Mouse (Mus musculus): ENCODE results near the gene Hnrnpa1.

The Hnrnpa1 gene

DNA sequence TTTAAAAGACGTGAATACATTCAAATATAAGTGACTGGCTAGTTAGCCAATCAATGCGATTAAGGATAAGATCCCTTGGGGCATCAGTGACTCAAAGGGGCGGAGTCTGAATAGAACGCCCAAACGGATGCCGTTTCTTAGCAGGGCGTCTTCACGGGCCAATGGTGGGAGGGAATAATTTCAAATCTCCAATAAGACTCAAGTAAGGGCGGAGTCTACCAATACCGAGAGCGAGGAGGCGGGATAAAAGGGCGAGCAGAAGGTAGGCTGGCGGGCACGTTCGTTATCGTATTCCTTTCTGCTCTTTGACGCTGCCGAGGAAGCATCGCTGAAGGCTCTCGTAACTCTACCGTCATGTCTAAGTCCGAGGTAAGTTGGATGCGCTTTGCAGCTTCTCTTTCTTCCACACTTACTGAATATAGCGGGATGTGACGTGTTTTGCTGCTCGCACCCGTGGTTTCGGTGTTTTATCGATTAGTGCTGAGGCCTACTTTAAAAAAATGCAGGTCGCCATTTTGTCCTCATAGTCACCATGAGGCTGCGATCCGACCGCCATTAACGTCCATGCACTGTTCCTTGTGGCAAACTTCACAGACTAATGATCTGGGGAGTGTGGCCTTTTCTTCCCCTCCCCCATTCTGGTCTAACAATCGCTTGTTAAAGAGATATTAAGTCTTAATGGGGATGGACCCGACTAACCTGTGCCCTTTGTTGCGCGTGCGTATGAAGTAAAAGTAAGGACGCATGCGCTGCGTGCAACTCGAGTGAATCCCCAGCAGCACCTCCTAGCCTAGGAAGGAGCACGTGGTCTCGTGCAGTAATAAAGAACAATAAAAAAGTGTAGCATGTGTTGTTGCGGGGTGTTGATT, at the start of gene Hnrnpa1:
Gene Hnrnpa1, plus strand, starts transcription at position 273 of the 869 bp plus-strand sequence.
- DNase-seq (ENCODE audit: extremely low spot score, low spot score), result peak; percentile 89

DNA sequence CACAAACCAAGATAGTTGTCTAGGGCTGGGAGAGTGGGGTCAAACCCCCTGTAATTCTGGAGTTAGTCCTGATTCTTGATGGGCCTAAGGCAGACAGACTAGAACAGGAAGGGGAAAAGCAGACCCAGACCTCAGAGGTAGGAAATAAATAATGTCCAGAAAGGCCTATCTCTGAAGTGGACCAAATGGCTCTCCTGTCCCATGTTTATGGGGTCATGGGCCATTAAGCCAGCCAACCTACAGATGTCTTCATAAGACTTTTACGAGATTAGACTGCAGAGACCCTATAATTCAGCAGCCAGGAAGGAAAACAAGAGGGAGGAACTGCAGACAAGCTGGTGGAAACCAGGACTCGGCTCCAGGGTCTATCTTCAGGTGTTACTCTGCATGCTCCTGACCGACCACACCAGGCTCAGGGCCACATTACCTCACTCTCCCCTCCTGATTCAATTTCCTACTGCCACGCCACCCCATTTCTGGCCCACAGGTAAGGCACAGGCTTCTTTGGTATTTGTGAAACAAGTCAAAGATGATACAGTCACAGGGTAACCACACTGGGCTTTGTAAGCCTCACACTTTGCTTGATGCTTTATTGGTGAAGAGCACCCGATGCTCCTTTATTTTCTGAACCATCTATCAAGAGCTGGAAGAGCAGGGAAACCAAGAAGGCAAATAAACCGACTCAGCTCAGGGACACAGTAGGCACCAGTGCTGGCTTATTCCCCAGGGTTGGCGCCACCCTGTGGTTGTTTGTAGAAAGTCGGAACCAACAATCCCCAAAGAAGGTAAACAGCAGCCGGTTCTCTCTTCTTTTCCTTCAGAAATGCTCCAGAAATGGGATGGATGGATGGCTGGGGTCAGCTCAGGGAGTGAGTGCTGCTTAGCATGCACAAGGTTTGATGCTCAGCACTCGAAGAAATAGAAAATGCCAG, 49.4 kb upstream of the Hnrnpa1 start:
- peak; percentile 36 for DNase-seq (ENCODE audit: extremely low spot score, low spot score)

DNA sequence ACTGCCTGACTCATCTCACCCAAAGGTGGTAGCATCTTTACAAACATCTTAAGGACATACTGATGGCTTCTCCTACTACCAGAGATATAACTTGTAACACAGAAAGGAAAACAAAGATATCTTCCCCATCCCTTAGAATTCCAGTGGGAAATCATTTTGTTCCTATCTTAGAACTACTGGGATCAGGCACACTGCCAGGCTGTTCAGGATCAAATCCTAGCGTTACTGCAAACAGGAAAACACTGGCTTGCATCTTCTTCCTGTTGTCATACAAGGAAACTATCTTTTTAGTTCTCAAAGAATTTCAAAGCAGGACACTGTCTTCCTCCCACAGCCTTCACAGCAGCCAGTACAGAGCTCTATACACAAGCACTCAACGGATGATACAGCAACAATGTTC, 46.6 kb upstream of the Hnrnpa1 start:
- no peak for DNase-seq (ENCODE audit: extremely low spot score, low spot score)

DNA sequence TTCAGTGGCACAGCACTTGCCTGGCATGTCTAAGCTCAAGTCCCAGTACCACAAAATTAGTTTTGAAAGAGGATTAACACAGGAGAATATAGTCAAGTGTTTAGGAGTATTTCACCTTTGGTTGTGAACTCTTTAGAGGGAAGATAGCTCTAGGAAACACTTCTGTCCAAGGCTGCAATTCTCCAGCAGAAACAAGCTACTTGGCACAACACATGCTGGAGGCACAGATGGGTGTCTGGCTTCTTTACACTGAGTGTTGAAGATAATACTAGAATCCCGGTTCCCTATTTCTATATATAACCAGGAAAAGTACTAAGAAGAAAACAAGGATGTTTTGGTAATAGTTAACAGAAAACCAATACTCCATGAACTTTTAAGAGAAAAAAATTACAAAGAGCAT, 43.4 kb upstream of the Hnrnpa1 start:
- DNase-seq (ENCODE audit: extremely low spot score, low spot score), result no peak

DNA sequence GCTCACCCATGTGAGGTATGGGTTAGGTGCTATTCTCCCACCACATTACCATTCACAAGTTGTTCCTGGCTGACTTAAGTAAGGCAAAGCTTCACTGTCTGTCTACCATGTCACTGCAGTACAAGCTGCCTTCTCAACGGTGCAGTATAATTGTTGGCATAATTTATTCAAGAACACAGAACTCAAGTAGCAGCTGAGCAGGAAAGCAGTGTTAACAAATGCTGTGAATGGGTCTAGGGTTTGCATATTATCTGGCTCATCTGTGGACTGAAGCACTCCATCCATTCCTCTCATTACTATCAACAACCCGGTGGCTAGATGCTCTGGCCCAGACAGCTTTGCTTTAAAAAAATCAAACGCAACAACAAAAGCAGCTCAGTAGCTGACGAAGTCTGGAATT, 42.4 kb upstream of the Hnrnpa1 start:
- DNase-seq (ENCODE audit: extremely low spot score, low spot score), result no peak

DNA sequence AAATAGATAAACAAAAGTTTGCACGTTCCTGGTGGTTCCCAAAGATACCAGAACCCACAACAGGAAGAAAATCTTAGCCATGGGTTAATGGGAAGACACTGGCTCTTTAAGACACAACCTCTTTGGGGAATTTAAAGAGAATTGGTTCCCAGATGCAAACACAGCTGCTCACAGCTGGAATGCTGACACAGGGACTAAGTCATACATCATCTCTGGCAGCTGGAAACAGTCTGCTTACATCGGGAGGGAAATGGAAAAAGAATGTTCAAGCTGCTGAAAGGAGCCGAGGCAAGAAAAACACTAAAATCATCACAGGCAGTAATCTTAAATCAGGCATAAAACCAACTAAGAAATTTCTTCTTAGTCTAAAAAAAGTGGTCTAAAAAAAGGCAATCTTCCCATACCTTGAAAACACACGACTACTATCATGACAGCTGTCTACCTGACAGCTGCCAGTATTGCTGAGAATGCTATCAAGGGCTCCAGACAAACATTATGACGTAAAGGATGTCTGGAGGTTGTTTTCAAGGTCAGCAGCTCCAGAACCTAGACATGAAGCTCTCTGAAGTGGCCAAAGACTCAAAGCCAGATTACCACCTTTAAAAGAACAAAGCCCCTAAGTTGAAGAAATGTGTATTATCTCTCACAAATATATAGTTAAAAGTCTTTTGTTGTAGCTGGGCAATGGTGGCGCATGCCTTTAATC, 38.0 kb upstream of the Hnrnpa1 start:
- DNase-seq (ENCODE audit: extremely low spot score, low spot score), result no peak

DNA sequence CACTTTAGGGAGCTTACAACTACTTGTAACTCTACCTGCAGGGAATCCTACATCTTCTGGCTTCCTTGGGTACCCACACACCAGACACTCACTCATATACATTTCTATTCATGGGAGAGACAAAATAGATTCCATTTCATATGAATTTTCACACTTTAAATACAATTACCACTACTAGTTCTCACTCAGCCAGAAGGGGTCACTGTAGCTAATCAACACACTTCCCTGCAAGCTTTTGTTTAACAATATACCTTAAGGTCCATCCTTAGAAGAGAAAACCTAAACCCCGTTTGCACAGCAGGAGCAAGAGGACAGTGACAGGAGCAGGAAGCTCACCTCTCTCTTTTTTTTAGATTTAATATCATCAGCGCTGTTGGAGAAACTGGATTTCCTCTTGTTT, 35.1 kb upstream of the Hnrnpa1 start:
- DNase-seq (ENCODE audit: extremely low spot score, low spot score), result no peak

DNA sequence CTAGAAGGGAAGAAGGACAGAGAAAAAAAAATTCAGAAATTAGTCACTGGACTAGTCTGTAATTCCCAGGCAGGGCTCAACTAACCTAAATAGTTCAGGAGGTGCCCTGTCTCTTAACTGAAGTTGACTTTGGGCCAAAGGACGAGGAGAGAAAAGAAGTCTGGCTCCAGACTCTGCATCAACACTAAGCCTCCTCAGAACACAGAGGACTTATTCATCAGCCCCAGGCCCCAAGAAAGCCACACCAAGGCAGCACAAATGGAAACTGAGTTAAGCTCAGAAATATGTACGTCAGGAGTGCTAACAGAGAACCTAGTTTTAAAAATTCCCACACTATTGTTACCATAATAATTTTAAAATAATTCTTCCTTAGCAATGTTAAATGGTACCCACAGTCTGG, 26.1 kb upstream of the Hnrnpa1 start:
- no peak for DNase-seq (ENCODE audit: extremely low spot score, low spot score)

DNA sequence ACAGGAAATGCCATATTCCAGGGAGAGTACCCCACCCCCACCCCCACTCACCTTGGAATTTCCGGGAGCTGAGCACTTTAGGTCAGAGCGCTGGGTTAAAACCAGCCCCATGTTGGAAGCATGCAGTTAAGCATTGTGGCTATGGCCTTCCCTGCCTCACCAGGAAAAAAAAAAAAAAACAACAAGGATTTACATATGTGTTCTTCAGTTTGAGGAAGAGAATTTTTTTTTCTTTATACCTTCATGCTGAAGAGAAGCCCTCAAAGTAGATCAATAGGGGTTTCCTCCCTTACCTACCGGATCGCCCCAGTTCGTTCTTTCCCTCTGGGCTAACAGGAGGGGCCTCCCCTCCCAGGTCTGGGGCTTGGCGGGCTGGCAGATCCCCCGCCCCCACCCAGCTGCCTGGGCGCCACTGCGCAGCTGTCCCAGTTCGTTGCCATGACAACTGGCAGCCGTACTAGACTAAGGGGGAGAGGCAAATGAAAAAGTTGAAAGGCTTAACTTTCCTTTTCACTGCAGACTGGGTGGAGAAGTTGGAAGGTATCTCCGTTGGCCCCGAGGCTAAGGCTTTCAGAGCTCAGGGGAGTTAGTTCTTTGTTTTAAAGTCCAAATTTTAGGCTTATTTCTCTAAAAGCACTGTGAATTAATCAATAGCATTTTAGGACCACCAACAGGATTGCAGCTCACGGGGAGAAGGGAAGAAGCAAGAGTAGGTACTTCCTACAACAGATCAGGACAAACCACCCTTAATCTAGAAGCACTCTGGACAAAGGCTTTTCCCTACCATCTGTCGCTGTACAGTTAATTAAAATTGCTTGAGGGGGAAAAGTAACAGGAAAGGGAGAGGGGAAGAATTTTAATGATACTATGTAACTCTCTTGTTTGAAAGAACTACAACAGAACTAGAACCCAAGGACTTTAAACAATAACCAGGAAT, 25.0 kb upstream of the Hnrnpa1 start:
- DNase-seq (ENCODE audit: extremely low spot score, low spot score), result peak; percentile 92

DNA sequence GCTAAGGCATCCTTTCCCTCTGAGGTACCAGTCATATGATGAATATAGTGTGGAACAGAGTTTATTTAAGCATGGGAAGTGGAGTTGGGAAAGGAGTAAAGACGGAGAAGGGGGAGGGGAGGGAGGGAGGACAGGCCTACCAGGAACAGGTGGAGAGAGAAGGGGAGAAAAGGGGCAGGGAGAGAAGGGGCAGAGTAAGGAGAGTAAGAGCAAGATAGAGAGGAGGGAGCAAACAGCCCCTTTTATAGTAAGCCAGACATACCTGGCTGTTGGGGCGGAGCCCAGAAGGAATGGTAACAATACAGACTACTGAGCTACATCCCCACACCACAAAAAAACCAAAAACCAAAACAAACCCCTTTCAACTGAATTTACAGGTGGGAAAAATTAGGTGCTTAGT, 24.2 kb upstream of the Hnrnpa1 start:
- no peak for DNase-seq (ENCODE audit: extremely low spot score, low spot score)

DNA sequence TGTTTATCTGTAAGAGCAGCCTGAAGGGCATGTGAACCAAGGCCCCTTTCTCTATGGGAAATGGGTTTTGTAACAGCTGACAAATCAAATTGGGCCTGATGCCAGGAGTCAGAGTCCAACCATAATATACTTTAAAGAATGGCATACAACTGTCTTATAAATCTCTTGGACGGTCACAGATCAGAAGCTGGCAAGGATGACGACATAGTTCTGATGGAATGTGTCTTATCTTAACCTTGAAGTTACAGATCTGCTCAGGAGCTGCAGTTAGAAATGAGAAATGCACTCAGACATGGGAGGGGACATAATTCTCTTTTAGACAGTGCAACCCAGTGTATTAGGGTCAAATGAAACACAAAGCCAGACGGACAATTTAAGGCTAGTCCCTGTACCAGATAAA, 19.4 kb upstream of the Hnrnpa1 start:
- DNase-seq (ENCODE audit: extremely low spot score, low spot score), result no peak

DNA sequence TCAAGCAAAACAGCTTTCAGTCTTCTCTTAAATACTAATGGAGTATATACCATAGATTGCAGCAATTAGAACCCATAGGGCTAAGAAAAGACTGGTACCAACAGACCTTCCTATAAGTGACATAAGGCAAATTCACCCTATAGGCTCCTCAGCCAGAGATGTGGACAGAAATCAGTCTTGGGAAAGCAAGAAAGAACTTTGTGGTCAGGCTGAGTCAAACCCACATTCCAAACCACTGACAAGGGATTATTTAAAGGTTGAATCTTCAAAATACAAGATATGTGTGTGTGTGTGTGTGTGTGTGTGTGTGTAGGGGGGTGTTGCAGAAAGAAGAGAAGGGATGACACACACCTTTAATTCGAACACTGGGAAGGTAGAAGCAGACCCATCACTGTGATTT, 18.8 kb upstream of the Hnrnpa1 start:
- DNase-seq (ENCODE audit: extremely low spot score, low spot score), result no peak

DNA sequence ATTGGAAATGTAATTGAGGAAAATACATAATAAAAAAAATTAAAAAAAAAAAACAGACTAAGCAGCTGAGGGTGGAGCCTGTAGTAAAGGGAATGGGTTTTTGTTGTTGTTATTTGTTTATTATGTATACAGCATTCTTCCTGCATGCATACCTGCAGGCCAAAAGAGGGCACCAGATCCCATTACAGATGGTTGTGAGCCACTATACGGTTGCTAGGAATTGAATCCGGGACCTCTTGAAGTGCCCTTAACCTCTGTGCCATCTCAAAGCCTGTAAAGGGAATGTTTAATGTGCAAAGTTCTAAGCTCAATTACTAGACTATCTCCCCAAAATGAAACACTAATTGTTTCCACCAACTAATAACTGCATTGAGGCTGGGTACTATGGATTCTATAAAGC, 16.1 kb upstream of the Hnrnpa1 start:
- DNase-seq (ENCODE audit: extremely low spot score, low spot score), result no peak

DNA sequence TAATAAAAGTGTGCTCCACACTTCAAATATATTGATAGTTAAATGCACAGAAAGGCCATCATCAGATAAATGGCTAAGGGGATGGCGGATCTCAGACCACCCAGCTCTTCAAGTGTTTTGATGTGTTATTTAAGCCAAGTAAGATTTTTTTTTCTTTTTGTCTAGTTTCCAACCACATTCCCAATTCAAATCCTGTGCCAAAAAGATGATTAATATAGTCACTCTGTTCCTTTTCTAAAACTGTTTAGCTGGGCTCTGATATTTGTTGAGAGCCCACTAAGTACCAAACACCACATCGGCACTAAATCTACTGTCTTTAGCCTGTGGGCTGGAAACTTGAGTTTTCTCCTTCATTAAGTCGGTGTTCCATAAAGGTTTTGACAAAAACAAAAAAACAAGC, 13.2 kb upstream of the Hnrnpa1 start:
- no peak for DNase-seq (ENCODE audit: extremely low spot score, low spot score)

DNA sequence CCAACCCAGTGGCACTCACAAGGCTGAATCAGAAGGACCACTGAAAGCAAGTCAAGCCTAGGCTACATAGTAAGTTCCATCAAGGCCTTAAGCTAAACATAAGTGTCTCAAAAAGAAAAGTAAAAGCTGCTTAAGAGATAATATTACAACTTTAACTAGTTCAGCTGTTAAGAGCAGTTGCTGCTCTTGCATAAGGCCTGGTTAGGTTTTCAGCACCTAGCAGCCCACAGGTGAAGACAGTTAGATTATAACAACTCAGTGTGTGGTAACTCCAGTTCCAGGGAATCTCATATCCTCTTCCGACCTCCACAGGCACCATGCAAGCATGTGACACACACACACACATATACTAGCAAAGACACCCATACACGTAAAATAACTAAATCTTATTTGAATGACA, 12.7 kb upstream of the Hnrnpa1 start:
- no peak for DNase-seq (ENCODE audit: extremely low spot score, low spot score)

DNA sequence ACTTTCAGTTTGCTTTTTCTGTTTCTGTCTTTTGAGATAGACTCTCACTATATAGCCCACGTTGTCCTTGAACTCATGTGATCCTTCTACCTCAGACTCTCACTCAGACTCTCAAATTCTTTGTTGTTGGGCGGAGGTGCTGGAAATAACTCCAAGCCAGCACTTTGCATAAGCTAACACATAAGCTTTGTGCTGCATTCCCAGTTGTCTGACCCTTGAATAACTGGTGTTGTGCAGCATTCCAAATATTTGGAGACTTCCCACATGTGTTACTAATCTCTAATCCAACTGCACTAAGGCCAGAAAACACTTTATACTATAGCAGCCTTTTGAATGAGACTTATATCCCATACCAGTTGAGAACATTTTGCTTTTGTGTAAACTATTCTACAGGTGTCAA, 11.3 kb upstream of the Hnrnpa1 start:
- DNase-seq (ENCODE audit: extremely low spot score, low spot score), result no peak

DNA sequence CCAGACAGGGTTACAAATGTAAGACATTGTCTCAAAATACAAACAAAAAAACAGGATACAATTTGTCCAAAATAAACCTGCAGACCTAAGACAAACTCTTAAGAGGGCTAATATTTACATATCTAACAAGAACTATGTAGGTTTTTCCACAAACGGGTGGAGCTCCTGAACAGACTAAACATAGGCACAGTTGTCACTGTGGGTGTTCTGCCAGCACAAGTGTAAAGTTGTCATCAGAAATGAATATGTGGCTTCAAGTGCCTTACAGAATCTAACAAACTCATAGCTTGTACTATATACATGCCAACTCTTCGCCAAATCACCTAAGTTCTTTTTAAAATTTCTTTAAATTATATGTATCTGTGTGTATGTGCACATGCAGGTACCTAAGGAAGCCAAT, 7.1 kb upstream of the Hnrnpa1 start:
- DNase-seq (ENCODE audit: extremely low spot score, low spot score), result no peak

DNA sequence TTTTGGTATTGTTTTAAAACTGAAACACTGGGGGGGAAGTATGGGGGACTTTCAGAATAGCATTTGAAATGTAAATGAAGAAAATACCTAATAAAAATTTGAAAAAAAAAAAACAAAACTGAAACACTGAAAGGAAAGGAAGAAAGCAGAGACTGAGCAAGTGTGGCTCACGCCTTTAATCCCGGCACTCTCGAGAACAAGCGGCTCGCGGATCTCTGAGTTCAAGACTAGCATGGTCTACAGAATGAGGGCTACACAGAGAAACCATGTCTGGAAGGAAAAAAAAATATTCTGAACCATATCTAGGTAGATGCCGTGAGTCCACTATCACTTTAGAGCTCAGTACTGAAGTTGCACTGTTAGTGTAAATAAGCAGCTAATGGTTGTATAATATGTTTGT, 2.9 kb upstream of the Hnrnpa1 start:
- no peak for DNase-seq (ENCODE audit: extremely low spot score, low spot score)

DNA sequence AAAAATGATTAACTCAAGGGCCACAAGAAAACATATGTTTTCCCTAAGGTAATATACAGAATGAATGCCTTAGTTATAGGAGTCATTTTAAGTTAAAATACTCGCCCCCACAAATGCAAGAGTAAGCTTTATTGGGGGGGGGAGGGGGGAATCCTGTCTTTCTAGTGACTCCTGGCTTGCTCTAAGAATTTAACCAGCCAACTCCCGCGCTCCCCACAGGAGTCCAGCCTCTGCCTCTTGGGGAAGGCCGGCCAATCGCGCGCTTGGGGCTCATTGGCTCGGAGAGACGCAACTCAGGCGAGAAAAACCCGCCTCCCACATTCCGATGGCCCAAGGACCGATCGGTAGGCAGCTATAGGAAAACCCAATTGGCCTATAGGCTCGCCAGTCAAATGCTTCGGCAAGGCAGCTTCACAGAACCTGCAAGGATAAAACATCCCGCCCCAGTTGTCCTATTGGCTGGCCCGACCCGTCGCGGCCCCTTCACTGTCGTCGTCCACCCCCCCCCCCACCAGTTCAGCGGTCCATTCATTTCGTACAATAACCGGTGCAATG, 1.0 kb upstream of the Hnrnpa1 start:
- peak; percentile 92 for DNase-seq (ENCODE audit: extremely low spot score, low spot score)

DNA sequence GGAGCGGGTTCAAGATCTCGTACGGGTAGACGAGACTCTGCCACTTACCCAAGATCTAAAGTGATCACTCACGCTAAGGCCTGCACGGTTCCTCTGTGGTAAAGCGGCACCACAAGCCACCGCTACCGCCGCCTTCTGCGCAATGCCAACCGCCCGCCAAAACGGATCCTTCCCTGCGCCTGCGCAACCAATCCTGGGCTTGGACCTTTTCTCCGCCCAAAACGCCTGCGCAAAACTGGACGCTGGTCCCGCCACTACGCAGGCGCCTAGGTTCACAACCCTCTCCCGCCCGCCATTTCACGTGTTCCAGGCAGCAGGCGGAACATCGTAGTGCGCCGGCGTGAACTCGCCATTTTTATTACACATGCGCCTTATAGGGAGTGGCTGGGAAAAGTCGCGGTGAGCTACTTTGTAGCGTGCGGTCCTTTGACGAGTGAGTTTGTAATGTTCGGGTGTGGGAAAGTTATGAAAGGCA, 510 bp upstream of the Hnrnpa1 start, which contains the start of gene Cbx5:
Gene Cbx5, minus strand, starts transcription at position 132 of the 475 bp plus-strand sequence.
- peak; percentile 95 for DNase-seq (ENCODE audit: extremely low spot score, low spot score)

All from neural tube, embryonic 10.5 days (tissue).